Mouse (Mus musculus): ENCODE results near the gene Rarres1.

Gene Rarres1

DNA sequence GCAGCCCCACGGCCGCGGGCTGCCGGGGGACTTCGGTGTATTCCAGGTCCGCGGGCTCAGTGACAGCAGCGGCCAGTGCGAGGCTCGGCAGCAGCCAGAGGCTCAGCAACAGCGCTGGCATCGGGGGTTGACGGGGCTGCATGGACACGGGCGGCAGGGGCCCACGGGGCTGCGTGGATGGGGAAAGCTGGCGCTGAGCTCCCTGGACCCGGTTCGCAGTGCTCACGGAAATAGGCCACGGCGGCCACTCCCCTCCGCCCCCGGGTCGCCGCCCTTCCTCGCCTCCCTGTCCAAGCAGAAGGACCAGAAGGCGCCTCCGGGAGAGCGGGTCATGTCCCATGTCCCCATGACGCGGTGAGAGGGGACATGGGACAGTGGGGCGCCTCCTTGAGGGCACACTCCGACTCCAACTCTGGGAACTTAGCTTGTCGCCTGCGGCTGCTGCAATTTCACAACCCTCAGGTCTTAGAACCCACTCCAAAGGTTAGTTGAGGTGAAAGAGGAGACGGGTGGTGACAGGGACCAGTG is at the start of gene Rarres1:
Rarres1 (minus strand) TSS at position 250 of the 528 bp plus-strand sequence.
- in situ Hi-C loops (cut with MboI, MseI), result no loop called here

DNA sequence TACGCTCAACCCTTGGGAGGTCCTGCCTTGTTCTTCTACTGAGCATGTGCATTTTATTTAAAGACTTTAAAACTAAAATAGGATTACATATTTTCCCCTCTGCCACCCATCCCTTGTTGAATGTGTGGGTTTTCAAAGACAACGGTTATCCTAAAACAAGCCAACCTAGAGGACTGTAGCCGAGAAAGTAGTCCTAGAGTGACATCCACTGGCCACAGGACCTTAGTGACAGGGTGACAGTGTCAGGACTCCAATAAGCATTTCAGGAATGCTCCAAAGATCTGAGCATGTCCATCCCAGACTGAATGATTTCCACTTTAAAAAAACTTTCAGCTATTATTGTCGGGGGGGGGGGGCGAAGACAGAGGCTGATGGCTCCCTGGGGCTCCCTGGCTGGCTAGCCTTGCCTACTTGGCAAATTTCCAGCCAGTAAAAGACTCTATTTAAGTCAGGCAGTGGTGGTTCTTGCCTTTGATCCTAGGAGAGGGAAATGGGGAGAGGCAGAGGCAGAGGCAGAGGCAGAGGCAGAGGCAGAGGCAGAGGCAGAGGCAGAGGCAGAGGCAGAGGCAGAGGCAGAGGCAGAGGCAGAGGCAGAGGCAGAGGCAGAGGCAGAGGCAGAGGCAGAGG is 49.5 kb upstream of the Rarres1 start:
- in situ Hi-C loops (cut with MboI, MseI), result no loop called here

DNA sequence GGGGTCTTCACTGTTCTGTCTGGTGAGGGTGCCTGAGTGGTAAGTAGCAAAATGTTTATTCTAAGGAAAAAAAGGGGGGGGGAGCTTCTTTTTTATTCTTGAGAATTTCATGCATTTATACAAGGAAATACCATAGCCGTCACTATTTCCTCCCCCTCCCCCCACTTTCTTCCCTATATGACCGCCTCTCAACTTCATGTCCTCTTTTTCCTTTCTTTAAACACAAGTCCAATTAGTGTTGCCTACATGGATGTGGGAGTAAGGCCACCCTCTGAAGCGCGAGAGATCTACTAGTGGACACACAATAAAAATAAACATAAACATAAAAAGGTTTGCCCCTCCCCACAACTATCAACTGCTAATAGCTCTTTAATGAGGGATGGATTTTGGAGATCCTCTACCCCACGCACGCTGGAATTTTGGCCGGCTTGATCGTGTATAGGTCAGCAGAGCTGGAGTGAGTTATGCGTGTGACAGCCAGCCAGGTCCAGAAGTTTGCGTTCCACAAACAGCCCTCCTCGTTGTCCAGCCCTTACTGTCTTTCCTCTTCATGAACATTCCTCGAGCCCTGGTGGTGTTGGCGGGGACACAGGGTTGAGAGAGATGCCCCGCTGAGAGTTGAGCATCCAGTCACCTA is 42.5 kb upstream of the Rarres1 start:
- in situ Hi-C loops (cut with MboI, MseI), result no loop called here

DNA sequence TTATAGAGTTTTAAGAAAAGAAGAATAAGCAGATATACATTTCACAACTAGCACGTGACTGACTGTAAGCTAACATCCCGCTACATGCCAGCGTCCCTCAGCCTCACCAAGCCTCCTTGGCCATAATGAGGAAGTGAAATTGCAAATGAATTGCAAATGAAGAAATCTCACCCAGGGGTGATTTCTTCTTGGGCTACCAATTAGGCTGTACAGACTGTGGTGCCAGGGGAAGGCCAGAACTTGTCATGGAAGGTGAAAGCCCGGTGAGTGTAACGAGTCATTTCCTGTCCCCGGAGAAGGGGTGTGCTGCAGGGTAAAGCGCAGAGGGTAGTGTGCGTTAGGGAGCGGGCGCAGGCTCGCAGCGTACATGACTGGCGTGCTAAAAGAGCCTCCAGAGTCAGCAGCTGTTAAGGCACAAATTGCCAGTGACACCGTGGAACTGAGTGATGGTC is 41.9 kb upstream of the Rarres1 start:
- in situ Hi-C loops (cut with MboI, MseI), result no loop called here

DNA sequence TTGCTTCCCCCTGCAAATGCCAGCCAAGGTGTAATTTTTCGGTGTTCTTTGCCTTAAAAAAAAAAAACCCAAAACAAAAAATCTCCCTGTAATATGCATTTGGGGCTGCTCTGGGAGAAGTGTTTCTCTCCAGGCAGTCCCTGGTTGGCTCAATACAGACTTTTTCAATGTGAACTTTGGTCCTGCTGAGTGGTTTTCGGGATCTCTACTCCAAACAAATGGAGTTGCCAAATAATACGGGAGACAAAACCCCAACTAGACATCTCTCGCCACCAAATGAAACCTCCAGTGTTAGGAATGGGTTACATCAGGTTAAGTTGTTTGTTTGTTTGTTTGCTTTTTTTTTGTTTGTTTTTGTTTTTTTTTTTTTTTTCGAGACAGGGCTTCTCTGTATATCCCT is 39.9 kb upstream of the Rarres1 start:
- in situ Hi-C loops (cut with MboI, MseI), result no loop called here

DNA sequence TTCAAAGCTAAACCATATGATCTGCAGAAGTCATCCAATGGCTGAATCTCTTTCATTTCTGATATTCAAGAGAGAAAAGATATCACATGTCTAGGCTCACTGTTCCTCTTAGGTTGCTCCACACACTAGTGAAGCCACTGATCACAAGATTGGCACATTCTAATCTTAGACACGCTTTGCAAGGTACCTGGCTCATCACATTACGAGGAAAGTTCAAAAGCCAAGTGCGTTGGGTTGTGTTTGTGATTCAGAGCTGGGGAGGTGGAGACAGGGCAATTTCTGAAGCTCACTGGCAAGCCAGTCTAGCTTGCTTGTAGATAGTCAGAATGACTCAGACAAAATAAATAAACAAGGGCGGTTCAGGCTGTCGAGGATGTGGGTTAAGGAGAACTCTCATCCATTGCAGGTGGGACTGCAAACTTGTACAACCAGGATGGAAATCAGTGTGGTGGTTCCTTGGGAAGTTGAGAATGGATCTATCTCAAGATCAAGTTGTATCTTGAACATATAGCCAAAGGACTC is 38.7 kb upstream of the Rarres1 start:
- in situ Hi-C loops (cut with MboI, MseI), result loop anchor here (5.0 kb wide), 1 partner anchor 52 kb away; no protein-coding TSS in a partner anchor

DNA sequence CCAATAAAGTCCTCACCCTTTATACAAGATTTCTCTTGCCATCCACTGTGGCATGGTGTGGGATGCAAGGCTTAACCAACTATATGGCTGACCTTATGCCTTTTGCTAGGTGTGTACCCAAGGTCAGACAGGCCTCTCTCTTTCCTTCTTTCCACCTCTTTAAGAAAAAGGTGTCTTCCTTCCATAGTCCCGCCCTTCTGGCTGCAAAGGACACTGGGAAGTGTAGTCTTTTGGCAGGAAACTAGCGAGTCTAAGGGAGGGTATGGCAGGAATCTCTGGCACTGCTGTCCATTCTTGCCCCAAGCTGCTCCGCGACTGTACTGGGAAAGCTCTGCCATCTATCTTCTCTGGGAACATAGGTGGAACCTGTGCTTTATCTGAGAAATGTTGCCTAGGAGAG is 38.0 kb upstream of the Rarres1 start:
- in situ Hi-C loops (cut with MboI, MseI), result loop anchor here (5.0 kb wide), 1 partner anchor 51 kb away; no protein-coding TSS in a partner anchor

DNA sequence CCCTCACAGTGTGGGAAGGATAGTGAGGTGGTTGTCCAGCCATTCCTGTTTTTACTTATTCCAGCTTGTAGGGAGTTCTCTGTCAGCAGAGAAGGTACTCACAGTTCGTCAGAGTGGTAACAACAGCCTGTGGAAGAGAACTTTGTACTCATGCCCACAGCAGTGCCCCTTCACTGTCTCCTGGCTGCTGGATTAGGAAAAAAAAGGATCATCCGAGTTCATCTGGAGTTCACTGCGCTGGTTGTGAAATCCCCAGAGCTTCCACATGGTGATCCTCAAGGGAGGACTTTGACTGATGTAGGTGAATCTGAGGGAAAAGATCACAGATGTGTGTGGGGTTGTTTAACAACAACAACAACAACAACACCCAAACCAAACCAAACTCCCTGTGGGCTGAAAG is 35.9 kb upstream of the Rarres1 start:
- in situ Hi-C loops (cut with MboI, MseI), result loop anchor here (5.0 kb wide), 1 partner anchor 49 kb away; no protein-coding TSS in a partner anchor

DNA sequence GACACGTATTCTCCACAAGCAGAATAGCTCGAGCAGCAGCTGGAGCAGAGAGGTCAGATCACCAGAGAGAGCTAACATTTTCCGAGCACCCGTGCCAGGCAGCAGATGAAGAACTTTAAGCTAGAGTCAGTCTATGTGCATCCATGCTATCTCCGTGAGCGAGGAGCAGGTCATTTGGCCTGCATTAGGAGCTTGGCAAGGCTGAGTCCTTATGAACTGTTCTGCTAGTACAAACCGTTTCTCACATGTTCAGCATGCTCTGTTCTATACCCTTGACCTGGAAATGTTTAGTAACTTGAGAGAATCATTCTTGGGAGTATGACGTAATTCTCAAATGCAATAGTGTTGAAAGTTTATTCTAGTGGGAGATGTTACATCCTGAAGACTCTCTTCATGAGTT is 28.3 kb upstream of the Rarres1 start:
- in situ Hi-C loops (cut with MboI, MseI), result no loop called here

DNA sequence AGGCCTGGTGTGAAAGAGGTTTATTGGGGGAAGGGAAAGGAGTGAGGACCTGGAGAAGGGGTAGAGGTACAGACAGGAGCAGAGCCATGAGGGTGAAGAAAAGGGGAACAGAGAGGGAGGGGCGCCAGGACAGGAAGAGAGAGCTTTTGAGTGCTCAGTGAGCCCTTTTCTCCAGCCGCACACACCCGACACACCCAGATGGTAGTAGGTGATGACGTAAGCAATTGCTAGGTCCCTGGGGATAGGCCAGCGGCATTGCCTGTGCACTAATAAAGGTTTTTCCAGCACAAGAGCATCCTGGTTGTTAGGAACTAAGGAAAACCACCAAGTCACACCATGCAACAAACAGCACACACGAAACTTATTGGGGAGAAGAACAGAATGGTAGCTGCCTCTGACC is 9.4 kb upstream of the Rarres1 start:
- in situ Hi-C loops (cut with MboI, MseI), result no loop called here

DNA sequence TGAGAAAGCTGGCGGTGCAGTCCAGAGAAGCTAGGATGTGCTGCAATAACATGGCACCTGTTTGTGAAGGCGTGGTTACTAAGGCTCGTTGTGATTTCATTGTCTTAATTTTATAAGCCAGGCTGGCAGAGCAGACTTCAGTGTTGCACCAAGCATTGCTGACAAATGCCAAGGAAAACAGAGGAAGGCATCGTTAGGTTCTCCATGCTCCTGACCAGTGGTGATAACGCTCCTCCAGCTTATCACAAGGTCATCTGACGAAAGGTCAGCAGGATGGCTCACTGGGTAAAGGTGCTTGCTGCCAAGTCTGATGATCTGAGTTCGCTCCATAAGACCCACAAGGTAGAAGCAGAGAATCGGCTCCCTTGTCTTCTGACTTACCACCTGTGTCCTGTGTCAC is 7.4 kb upstream of the Rarres1 start:
- in situ Hi-C loops (cut with MboI, MseI), result no loop called here

DNA sequence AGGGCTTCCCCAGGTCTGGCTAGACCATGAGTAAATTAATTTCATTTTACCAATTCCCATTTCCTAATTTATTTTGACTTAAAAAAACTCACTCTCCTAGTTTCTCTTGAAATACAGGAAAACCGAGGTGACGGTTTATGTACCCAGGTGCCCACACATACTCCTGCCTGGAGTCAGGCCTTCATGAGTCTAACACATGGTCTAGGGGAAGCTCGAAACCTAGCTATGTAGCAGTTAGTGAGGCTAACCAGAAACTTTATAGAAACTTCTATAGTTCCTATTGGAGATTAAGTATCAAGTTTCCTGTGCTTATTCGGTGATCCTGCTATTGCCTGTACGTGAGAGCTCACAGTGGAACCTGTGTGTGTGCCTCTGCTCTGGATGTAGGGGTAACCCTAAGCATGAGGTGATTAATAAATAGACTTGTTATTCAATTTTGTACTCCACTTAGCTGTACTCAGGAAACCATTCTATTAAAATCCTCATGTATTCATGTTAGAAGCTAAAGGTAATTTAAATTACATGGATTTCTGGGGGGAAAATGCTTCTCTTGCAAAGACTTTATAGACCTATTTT is 5.3 kb upstream of the Rarres1 start:
- in situ Hi-C loops (cut with MboI, MseI), result no loop called here

DNA sequence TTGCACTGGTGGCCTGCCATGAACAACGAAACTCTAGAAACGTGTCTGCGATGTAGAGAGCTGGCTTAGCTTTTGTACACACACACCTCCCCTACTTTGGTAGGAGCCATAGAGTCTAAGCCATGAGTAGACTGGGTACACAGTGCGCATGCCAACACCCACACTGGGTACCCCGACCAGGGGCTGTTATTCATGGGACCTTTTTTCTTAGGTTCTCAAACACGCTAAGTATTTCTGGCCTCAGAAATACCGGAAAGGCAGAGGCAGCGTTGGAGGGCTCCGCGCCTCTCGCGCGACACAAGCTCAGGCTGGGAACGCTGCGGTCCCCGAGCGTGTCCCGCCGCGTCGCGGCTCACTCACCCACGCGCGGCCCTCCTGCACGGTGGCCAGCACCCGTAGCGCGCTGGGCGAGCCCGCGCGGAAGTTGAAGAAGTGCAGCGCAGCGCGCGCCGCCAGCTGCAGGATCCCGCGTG is 486 bp downstream of the Rarres1 start:
- in situ Hi-C loops (cut with MboI, MseI), result loop anchor here (5.0 kb wide), 1 partner anchor 537 kb away; no protein-coding TSS in a partner anchor

DNA sequence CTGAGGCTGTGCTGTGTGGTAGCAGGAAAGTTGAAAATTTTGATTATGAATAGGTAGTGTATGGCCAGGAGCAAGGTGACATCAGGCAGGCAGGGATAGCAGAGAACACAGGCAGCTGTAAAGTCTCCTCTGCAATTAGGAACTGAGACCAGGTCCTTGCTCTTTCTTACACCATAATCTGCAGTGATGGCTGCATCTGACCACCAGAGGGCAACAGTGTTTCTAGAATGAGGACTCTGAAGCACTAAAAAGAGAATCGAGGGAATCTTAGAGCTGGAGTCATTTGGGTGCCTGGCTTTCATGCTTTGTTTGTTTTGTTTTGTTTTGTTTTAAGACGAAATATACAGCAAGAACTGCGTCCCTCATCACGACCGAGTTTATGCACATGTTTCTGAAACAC is 2.5 kb downstream of the Rarres1 start:
- in situ Hi-C loops (cut with MboI, MseI), result loop anchor here (5.0 kb wide), 1 partner anchor 539 kb away; no protein-coding TSS in a partner anchor

DNA sequence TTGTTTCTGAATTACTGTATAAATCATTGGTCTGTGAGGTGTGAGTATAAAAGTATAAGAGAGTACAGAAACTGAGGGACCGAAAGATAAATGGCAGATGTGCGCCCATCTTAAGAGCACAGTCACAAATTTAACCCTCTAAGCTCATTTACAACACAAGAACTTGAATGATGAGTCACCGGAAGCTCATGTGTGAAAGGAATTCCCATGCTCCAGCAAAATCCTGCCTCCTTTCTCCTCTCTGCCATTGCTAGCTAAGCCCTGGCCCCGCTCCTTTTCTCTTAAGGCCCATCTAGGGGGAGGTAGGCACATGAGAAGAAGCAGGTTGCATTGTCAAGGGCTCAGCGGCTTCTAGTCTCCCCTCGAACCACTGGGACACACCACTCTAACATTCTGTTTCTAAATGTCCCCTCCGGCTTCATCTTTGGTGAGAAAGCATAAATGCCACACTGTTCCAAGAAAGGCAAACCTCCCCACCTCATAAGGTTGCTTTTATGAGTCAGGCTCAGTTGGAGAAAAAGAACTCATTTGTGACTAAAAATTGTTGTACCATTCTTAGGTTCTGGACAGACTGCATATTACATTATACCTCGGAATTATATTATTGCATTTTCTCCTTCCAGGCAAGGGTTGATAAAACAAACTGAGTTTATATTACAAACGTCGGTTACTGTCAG is 7.0 kb downstream of the Rarres1 start:
- in situ Hi-C loops (cut with MboI, MseI), result no loop called here

DNA sequence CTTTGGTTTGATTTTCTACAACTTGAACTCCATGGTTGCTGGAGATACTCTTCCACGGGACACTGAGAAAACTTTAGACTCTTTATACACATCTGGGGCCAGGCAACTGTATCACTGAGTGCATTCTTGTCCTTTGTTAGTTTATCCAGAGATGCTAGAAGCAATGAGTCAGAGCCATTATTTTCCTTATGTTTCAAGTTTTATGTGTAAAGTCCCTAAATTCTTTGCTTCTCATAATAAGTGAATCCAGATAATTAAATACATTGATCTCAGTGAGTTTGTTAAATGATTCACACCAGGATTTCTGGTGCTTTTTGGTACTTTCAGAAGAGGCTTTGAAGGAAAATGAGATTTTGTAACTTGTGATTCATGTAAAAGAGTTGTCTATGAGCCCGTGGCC is 10.0 kb downstream of the Rarres1 start:
- in situ Hi-C loops (cut with MboI, MseI), result no loop called here

DNA sequence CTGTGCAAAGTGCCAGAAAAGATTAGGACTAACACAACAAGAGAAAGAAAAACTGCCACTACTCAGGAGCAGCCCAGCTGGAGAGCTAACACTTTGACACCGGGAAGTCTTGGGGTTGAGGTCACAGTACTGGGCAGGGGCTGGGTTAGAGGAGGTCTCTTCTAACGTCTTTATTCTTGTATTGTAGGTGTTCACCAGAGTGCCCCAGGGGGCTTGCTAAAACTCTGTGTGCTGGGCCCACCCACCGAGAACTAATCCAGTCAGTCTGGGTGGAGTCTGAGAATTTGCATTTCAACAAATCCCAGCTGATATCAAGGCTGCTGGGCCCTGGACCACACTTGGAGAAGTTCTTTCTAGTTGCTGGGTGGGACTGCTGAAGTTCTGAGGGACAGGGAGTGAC is 11.4 kb downstream of the Rarres1 start:
- in situ Hi-C loops (cut with MboI, MseI), result loop anchor here (5.0 kb wide), 1 partner anchor 48 kb away; no protein-coding TSS in a partner anchor

DNA sequence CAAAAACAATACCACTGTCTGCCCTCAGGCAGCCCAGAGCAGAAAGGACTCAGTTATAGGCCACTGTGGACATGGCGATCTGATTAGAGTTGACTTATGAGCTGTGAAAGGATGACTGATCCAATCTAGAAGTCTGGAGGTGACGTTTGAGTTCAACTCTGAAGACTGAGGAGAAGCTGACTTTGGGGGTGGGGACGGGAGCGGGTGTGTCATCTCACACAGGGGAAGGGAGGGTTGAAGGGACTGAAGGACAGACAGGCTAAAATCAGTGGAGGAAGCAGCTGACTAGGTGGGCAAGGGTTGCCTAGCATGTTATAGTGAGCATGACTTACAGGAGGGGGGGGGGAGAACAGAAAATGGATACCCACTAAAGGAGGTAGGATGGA is 15.9 kb downstream of the Rarres1 start:
- in situ Hi-C loops (cut with MboI, MseI), result no loop called here

DNA sequence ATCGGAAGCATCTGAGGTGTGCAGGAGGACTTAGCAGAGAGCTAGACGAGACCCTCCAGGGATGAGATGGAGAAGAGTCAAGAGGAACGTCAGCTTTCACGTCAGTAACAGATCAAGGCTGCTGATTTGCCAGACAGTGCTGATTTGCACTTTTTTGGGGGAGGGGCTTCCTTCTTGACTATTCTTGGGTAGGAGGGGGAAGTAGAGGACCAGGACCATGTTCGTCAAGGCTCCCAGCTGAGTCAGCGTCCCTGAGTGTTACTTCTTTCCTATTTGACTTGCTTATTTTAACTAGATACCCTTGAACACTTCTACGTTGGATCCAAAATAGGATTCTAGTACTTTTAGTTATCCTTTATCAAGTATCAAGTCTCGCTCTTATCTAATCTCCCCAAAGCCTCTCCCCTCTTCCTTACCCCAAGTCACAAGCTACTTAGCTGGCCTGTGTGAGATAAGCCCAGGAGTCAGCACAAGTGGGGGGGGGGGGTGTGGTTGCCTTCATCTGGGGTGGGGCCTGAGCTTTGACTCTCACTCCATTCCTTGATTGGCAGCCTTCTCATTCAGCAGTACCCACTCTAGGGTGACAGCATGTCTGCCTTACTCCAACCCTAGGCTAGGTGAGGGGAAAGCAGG is 16.4 kb downstream of the Rarres1 start:
- in situ Hi-C loops (cut with MboI, MseI), result no loop called here

DNA sequence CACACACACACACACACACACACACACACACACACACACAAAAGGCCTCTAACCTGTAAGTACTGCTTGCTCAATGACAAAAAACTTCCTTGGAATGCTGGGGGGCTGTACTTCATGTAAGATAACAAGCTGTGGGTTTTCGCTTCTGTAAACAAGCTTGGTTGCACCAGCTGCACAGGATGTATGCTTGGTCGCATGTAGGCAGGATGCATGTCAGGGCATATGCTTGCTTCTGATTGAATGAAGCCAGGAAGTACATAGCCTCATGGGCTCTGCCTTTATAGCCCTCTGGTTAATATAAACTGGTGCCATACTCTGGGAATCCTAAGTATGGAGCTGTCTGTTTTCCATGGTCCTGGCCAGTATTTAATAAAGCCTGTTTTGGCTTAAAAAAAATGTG is 17.3 kb downstream of the Rarres1 start:
- in situ Hi-C loops (cut with MboI, MseI), result no loop called here

DNA sequence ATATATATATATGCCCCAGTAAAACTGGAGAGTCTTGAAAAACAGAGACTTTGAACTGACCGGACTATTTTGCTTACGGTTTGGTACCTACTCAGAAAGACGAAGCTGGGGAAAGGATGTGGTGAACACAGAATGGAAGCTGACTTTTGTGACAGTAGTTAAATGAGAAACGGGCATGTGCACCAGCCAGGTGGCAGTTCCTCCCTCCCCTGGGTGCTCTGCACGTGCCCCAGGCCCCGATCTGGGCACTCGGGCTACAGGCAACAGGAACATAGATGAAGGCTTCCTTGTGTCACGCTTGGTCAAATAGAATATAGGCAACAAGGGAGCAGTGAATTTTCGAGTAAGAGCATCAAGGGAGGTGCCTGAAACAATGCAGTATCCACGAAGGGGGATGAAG is 19.0 kb downstream of the Rarres1 start:
- in situ Hi-C loops (cut with MboI, MseI), result no loop called here
